Mouse (Mus musculus): Measurements from ENCODE around the gene Pkmyt1.
A peak's percentile ranks its signal among the peaks of the same experiment; 100 is the strongest.
"Not testable (repeated sequence)": the region's sequence is repeated elsewhere in the genome, so short reads cannot be mapped to it uniquely, and the experiment has no call there.

Gene Pkmyt1

GRCm38 (mm10) chr17:23748631-23749391 lies 22.7 kb downstream of the Pkmyt1 start:
- peak; percentile 71 for DNase-seq

GRCm38 (mm10) chr17:23749400-23750191 lies 23.5 kb downstream of the Pkmyt1 start:
- DNase-seq: no peak

- DNase-seq: no peak
Observed at GRCm38 (mm10) chr17:23755689-23756088, 29.6 kb downstream of the Pkmyt1 start.

- no peak for DNase-seq
Observed at GRCm38 (mm10) chr17:23757581-23757980, 31.4 kb downstream of the Pkmyt1 start.

GRCm38 (mm10) chr17:23758801-23759200 lies 32.7 kb downstream of the Pkmyt1 start:
- no peak for DNase-seq

- no peak for DNase-seq
Observed at GRCm38 (mm10) chr17:23760231-23760630, 34.1 kb downstream of the Pkmyt1 start.

- no peak for DNase-seq
Observed at GRCm38 (mm10) chr17:23761155-23761554, 35.0 kb downstream of the Pkmyt1 start.

GRCm38 (mm10) chr17:23762976-23763375 lies 36.8 kb downstream of the Pkmyt1 start:
- DNase-seq: no peak

- DNase-seq: no peak
Observed at GRCm38 (mm10) chr17:23770493-23770892, 44.4 kb downstream of the Pkmyt1 start.

GRCm38 (mm10) chr17:23770896-23771283 lies 44.8 kb downstream of the Pkmyt1 start:
- DNase-seq: no peak

- peak; percentile 97 for DNase-seq
Observed at GRCm38 (mm10) chr17:23771284-23772218, 45.4 kb downstream of the Pkmyt1 start, which contains the start of gene Flywch1. TSS of gene Flywch1 (minus strand) at chr17:23771602.

GRCm38 (mm10) chr17:23772219-23772556 lies 46.1 kb downstream of the Pkmyt1 start:
- DNase-seq: not testable (repeated sequence)

GRCm38 (mm10) chr17:23773676-23774075 lies 47.5 kb downstream of the Pkmyt1 start:
- DNase-seq: no peak

GRCm38 (mm10) chr17:23774090-23774489 lies 48.0 kb downstream of the Pkmyt1 start:
- DNase-seq: peak; percentile 92

GRCm38 (mm10) chr17:23776216-23776615 lies 50.1 kb downstream of the Pkmyt1 start:
- no peak for DNase-seq

GRCm38 (mm10) chr17:23777141-23777540 lies 51.0 kb downstream of the Pkmyt1 start:
- no peak for DNase-seq

- no peak for DNase-seq
Observed at GRCm38 (mm10) chr17:23778447-23778846, 52.3 kb downstream of the Pkmyt1 start.

- DNase-seq: no peak
Observed at GRCm38 (mm10) chr17:23783352-23783751, 57.2 kb downstream of the Pkmyt1 start.

GRCm38 (mm10) chr17:23785561-23786471 lies 59.7 kb downstream of the Pkmyt1 start, which contains the start of gene Flywch2:
TSS of gene Flywch2 (minus strand) at chr17:23786081.
- DNase-seq: peak; percentile 84
